Mouse (Mus musculus) embryo, embryonic 10 days (tissue): ENCODE data around the gene Msl1.
A peak's percentile ranks its signal among the peaks of the same experiment; 100 is the strongest.
"Not testable (repeated sequence)": the region's sequence is repeated elsewhere in the genome, so short reads cannot be mapped to it uniquely, and the experiment has no call there.

Source experiments
- DNase-seq: peaks from one replicate; pipeline ENCODE4 v3.0.0-alpha.2; 2015; ENCODE audit warnings: low spot score

Gene Msl1

GRCm38 (mm10) chr11:98797306-98797705 lies 2.0 kb downstream of the Msl1 start:
- no peak for DNase-seq

DNA sequence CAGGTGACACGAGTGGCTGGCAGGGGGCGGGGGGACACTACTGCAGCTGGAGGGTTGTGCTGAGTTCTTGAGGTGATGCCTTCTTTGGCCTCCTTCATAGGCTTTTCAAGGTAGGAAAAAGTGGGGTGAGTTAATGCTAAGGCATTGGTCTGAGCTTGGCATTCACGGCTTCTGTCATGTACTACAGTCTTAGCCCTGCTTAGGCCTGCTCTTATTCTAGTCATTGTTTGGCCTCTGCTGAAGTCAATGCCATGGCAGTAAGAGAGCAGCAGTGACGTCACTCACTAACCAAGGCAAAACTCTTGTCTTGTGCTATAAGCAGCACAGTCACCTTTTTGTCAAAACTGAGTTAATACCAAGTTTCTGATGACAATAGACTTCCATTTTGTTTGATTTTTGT lies 2.6 kb downstream of the Msl1 start:
- DNase-seq, result peak; percentile 5

DNA sequence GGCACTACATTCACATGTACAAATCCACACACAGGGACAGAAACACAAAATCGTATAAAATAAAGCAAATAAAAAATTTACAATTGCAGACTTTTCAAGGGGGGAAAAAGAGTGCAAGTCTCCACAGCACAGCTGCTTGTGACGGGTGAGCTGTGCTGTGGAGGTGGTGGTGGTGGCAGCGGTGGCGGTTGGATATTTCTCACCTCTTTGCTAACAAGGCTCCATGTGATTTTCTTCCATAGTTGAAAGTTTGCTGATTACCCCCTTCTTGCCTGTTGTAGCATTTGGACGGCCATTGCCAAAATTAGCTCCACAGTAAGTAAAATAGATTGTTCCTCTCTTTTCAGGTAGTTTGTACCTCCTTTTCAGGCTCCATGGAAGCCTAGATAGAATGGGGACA lies 9.3 kb downstream of the Msl1 start, which contains the start of gene Casc3:
Gene Casc3, plus strand, starts transcription at position 301 of the 400 bp plus-strand sequence.
- DNase-seq, result no peak

- no peak for DNase-seq
Measured at GRCm38 (mm10) chr11:98808417-98808816, 13.1 kb downstream of the Msl1 start.

- peak; percentile 100 for DNase-seq
Measured at GRCm38 (mm10) chr11:98809457-98810290, 14.4 kb downstream of the Msl1 start.

GRCm38 (mm10) chr11:98810686-98811085 lies 15.4 kb downstream of the Msl1 start:
- DNase-seq, result no peak

DNA sequence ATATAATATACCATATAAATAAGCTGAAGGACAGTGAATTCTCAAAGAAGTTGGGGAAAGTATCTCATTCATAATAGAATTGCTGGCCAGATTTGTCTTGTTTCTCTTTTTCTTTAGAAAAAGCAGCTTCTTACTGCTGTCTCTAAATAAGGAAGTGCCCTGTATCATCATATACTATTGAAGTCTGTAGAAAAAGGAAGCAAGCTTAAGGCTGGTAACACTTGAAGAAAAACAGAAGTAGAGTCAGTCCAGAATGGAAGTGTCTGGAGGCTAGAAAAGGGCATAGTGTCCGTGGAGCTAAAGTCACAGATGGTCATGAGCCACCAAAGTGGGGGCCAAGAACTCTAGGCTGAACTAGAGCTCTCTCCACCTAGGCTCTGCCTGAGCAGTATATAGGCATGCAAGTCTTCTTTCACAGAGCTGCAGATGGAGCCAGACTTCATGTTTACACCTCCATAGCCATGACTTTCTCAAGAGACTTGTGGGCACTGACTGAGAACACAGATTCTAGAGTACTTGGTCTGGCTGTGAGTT lies 21.5 kb downstream of the Msl1 start:
- DNase-seq, result no peak

GRCm38 (mm10) chr11:98820968-98821367 lies 25.7 kb downstream of the Msl1 start:
- no peak for DNase-seq

DNA sequence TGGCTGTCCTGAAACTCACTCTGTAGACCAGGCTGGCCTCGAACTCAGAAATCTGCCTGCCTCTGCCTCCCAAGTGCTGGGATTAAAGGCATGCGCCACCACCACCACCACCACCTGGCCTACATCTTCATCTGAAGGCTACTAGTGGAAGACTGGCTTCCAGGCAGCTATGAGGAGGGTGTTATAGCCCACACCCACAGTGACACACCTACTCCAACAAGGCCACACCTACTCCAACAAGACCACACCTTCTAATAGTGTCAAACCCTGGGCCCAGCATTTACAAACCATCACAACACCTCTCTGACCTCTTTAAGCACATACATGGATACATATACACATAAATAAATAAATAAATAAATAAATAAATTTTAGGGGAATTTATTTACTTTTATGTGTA lies 30.8 kb downstream of the Msl1 start:
- not testable (repeated sequence) for DNase-seq

- DNase-seq, result no peak
Measured at GRCm38 (mm10) chr11:98827877-98828276, 32.6 kb downstream of the Msl1 start.

GRCm38 (mm10) chr11:98829091-98829775 lies 33.9 kb downstream of the Msl1 start:
- peak; percentile 60 for DNase-seq

DNA sequence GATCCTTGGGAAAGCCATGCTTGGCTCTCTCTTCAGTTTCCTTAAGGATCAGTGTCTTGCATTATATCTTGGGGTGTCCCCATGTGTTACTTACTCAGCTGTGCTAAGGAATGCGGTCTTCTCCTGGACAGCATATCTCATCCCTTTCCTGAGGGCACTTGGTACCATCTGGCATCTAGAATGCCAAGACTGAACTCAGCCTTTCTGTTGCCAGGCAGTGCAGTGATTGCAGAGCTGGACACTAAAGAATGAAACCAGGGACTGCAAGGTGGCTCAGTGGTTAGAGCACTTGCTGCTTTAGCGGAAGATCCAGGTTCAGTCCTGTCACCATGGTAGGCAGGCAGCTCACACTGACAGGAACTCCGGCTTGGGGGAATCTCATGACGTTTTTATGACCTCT lies 34.6 kb downstream of the Msl1 start:
- DNase-seq, result no peak

GRCm38 (mm10) chr11:98835296-98835695 lies 40.0 kb downstream of the Msl1 start:
- DNase-seq, result no peak

GRCm38 (mm10) chr11:98835725-98836124 lies 40.4 kb downstream of the Msl1 start:
- no peak for DNase-seq

GRCm38 (mm10) chr11:98836128-98836527 lies 40.8 kb downstream of the Msl1 start:
- DNase-seq, result no peak

- peak; percentile 87 for DNase-seq
Measured at GRCm38 (mm10) chr11:98836651-98837141, 41.4 kb downstream of the Msl1 start, which contains the start of gene Rapgefl1. Rapgefl1 (plus strand) TSS chr11:98836785.

DNA sequence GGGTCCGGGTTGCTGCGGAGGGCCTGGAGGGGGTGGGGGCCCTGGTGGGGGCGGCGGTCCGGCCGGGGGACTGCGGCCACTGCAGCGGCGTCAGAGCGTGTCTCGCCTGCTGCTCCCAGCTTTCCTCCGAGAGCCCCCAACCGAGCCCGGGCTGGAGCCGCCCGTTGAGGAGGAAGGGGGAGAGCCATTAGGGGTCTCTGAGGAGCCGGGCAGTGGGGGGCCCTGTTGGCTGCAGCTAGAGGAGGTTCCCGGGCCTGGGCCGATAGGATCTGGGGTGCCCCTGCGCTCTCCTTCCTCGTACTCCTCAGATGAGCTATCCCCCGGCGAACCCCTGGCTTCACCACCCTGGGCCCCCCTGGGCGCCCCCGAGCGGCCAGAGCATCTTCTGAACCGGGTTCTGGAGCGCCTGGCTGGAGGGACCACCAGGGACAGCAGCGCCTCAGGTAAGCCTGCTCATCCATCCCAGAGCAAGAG lies 42.0 kb downstream of the Msl1 start:
- DNase-seq, result no peak

GRCm38 (mm10) chr11:98837917-98838316 lies 42.6 kb downstream of the Msl1 start:
- DNase-seq, result no peak

DNA sequence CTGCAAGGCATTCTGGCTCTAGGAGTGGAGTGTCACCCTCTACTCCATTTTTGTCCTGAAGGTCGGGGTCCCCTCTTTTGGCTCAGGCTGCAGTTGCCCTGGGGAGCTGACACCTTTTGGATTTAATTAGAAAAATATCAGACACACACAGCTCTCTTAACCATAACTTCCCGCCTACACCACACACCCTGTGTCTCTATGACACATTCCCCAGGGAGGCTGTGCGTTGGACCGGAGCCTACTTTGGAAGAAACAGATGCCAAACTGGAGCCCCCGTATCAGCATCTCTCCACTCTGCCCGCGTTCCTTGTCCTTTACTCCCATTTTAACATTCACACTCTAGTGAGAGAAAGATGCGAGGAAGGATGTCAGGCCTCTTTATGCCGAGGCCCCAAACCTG lies 43.2 kb downstream of the Msl1 start:
- DNase-seq, result no peak

DNA sequence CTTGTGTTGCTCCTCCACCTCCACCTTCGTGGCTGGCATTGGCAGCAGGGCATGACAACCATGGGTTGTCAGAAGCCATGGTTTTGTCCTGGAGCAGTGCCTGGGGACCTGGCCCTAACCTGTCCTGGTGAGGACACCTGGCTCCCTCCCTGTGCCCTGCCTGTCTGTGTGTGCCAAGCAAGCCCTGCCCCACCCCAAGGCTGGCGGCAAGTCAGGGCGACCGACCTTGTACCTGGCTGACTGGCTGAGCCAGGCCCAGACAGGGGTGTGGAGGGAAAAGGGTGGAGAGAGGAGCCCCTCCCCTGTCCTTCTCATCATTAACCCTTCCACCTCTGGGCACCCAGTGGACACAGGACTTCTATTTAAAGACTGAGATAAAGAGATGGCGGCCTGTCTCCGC lies 44.1 kb downstream of the Msl1 start:
- no peak for DNase-seq

DNA sequence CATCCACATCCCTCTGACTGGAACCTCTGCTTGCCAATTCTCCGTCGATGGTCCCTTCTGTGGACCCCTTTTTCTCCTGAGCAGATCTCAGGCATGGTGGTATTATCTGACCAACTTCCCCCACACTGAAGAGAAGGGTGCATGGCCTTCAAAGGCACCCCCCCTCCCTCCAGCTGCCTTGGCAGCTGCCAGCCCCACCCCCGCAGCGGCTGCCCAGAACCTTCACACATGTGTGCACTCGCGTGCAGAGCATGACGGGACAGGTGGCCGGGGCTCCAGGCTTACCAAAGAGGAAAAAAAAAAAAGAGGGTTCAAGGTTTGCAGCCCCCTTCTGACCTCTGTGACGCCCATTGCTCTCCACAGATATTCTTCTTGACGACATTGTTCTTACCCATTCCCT lies 44.6 kb downstream of the Msl1 start:
- no peak for DNase-seq

GRCm38 (mm10) chr11:98846016-98846415 lies 50.7 kb downstream of the Msl1 start:
- DNase-seq, result peak; percentile 25
